Mouse (Mus musculus) stomach, postnatal 0 days (tissue): ENCODE measurements around the gene Nqo1.

Experiments
- CTCF ChIP-seq: IDR thresholded peaks from 2 replicates; pipeline ENCODE4 v1.5.1; 2016; ENCODE audit warnings: antibody characterized with exemption, low read depth, mild to moderate bottlenecking, moderate library complexity
- EP300 ChIP-seq: optimal IDR thresholded peaks from 2 replicates; pipeline ENCODE3; 2016; ENCODE audit warnings: antibody characterized with exemption

DNA sequence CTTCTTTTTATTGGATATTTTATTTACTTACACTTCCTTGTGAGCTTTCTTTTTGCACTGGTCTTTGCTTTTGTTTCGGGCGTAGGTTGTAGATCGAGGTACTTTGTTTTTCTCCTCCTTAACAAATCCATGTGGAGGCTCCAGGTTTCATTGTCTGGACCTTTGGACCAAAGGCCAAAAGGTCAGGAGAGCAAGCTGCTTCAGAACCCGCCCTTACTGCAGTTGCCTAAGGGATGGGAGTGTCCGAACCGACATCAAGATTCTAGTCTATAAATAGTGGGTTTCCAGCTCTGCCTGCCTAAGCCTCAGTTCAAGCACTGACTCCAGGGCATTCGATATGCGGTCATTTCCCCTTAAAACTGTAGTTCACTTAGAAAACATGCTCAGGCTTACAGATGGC is 46.1 kb upstream of the Nqo1 start:
- no peak for TF ChIP-seq CTCF
- TF ChIP-seq EP300, result no peak
